Mouse (Mus musculus) right cerebral cortex, postnatal 4 days (tissue): ENCODE results near the gene Fhad1.

Experiments used
- DNase-seq: peaks from one replicate; pipeline ENCODE4 v3.0.0-alpha.2; 2022

Fhad1 gene

DNA sequence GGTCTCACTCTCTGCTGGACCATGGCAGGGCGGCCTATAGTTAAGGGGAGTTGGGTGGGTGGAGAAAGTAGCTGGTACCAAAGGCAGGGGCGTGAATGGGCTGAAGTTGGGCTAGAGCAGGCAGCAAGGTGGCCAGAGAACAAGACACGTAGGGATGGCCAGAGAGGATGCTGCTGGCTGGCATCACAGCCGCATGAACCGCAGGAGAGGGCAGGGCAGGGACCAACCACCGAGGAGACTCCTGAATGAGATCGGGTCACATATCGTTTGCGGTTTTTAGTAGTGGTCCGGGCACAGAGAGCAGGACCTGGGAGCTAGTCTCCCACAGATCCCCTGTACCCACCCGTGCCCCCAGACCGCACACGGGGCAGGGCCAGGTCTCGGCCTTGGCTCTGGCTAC is 155.5 kb downstream of the Fhad1 start:
- no peak for DNase-seq

DNA sequence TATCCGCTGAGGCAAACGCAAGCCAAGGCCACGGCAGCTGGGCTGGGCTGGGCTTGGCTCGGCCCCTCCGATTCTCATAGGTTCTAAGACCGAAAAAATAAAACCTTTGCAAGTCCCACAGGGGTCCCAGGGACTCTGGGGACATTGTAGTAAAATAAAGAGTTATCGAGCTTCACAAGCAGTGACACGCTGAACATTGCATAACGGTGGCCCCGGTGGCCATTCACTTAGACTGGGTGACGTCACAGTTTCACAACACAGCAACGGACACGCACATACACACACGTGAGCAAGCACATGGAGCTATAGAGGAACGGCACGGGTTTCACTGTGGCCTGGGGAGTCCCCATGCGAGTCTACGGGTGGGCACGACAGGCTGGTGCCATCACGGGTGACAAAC is 156.4 kb downstream of the Fhad1 start:
- DNase-seq: no peak

DNA sequence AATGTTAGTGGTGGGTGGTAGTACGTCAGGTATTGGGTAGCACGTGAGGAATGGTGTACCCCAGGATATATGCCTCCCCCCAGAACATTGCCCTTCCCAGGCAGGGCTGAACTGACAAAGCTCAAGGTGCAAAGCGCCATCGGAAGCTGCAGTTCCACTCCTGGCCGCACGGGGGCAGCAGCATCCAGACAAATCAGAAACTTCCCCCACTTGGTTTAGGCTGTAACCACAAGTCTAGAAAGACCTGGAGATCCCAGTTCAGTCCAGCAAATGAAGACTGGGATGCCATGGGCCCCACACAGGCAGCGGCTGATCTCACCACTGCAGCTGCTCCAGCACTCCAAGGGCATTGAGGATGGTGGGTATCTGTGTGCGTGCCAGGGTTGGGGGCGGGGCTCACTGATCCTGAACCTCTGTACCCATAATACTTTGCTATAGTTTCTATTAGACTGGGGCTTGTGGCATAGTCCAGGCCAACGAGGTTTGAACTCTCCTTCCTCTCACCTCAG is 157.4 kb downstream of the Fhad1 start:
- peak; percentile 85 for DNase-seq

DNA sequence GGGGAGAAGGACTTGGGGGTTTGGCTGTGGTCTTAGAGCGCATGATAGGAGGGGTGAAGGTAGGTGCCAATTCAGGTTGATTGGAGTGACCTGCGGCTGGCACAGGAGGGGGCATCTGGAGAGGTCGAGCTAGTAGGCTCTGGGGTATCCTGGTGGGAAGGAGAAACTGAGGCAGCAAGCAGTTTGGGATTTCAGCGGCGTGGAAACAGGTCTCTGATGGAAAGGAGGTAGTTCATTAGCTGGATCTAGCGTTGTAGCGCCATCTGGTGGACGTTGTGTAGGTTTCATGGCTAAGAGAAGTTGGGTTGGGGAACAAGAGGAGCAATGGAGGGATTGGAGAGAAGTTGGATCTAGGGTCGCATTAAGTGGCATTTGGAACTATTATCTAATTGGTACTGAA is 161.4 kb downstream of the Fhad1 start:
- peak; percentile 74 for DNase-seq

DNA sequence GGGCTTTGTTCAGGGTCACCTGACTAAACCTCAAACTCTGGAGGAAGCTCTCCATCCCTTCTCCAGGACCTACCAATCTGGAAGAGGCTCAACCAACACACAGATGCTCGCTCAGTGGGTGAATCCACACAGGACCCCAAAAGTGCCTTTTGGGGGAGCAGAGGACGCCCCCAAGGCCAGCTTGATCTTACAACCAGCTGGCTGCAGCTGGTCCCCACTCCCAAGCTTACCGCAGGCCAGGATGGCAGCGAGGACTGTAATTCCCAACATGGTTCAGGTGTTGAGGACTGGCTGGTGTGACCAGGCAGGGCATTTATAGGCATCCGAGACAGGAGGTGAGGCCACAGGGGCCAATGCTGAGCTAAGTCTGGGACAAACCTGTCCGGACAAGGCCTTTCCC is 168.9 kb downstream of the Fhad1 start, which contains the start of gene Ctrc:
Gene Ctrc, minus strand, starts transcription at position 361 of the 400 bp plus-strand sequence.
- no peak for DNase-seq
